Mouse (Mus musculus) frontal cortex, postnatal 25 days (tissue): ENCODE results near the gene Stil.

Source experiments
- DNase-seq, 2 experiments: peaks; one replicate each; pipeline ENCODE4 v3.0.0; 2022; ENCODE audit warnings: low spot score in 2 of 2

Gene Stil

GRCm38 (mm10) chr4:115079821-115080349 is 79.9 kb downstream of the Stil start:
- DNase-seq: no peak

DNA sequence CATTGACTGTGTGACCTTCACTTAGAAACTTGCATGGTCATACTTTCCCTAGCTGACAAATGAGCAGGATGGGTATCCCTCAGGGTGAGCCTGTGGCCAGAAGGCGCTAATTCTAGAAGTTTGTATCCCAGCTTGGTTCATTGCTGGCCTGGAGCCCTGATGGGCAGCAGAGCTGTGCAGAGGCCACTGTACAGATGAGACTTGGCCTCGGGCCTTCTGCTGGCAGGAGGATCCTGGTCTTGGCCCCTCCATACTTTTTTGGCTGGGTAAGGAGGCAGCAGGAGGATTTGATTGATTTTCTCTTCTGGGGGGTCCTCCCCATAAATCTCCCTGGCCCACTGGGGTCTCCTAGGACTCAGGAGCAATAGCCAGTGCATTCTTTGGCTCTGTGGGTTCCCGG is 83.1 kb downstream of the Stil start:
- no peak for DNase-seq

GRCm38 (mm10) chr4:115085522-115086095 is 85.7 kb downstream of the Stil start:
- peak; percentile 24 to 31 for DNase-seq

DNA sequence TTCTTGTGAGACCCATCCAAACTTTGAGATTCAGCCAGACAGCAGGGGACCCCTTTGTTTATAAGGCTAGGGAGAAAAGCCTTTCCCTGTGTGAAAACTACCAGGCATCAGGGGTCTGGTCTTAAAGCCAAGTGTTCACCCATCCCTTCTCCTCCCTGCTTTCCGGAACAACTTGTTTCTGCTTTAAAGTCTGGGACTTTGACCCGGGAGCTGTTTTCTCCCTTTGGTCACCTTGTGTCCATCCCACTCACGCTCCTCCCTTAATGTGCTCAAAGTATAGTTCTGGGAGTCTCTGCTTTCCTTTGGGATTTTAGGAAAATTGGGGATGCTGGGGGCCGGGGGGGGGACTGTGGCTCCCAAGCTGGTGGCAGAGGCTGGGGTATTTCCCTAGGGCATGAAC is 86.3 kb downstream of the Stil start:
- no peak for DNase-seq

GRCm38 (mm10) chr4:115086763-115087415 is 86.9 kb downstream of the Stil start:
- DNase-seq: no peak

- no peak for DNase-seq
Observed at GRCm38 (mm10) chr4:115088611-115089338, 88.8 kb downstream of the Stil start, which contains the start of gene Pdzk1ip1. Gene Pdzk1ip1 (plus strand): TSS chr4:115088708.

DNA sequence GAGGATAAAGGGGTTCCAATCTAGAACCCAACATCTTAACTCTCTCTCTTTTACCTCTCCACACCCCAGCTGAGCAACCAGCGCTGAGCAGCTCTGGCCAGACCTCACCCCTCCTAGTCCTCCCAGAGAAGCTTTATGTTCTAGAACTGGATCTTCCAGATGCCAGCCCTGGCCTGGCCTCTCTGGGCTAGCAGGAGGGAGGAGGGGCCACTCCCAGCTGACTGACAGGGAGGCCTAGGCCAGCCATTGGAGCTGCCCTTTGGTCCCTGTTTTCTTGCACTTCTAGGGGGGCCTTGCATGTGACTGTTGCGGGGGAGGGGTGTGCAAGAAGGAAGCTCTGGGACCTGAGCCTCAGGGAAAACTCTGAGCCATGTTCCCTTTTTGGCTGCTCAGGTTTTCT is 90.6 kb downstream of the Stil start:
- no peak for DNase-seq

DNA sequence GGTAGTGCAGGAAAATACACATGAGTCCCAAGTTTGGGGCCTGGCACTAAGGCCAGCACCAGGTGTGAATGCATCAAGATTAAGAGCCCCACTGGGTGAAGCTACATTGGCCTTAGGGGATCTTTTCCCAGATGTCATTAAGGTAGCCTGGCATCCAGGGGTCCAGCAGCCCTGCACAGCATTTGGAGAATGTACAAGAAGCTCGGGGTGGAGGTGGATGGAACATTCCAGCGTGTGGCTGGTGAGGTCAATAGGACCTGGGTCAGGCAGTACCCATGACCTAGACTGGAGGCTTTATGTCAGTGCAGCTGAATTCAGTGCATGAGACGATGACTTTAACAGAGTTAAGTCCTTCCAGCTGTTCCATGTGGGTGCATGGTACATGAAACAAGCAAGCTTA is 91.8 kb downstream of the Stil start:
- no peak for DNase-seq
